Mouse (Mus musculus) lung, postnatal 0 days (tissue): ENCODE measurements at regions not wholly inside any gene's neighbourhood (a gene's known extent, or its start where the extent isn't known, plus 50 kb on each side); places are given as distances from the start of the nearest gene placed in this dataset.

ENCODE experiments used
- CTCF ChIP-seq: IDR thresholded peaks from 2 replicates; pipeline ENCODE4 v1.5.1; 2016; ENCODE audit warnings: antibody characterized with exemption, mild to moderate bottlenecking
- EP300 ChIP-seq: IDR thresholded peaks from 2 replicates; pipeline ENCODE4 v1.6.1; 2016; ENCODE audit warnings: antibody characterized with exemption, mild to moderate bottlenecking, control low read depth

DNA sequence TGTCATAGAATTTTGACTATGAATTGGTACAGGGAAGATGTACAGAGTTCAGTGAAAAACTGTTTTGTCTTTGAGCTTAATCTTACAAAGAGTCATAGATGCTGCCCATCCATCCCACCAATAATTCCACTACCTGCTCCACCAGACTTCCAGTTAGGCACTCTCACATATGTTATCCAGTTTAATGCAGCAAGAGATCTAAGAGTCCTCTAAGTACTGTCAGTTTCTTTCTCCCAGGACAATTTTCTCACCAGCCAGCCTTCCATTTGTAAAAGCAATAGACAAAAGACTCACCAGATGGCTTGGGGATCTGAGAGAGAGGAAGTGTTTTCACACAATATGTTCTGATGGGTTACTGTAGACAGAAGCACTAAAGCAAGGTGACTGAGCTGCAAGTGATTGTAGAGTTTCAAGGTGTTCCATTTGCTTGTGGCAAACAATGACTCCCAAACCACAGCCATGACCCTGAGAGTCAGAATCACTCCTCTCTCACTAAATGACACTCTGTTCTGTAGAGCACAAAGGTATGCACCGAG, 365.6 kb downstream of the Gsdmc2 start:
- TF ChIP-seq CTCF, result no peak
- no peak for TF ChIP-seq EP300
